Mouse (Mus musculus): Measurements from ENCODE around the gene Catsper4. TPM values are rescaled to one million over a fixed set of nuclear protein-coding genes. Genes with fewer than 3 reads are reported as not detected.

Catsper4 gene
- polyA plus RNA-seq, 1 experiment from 2014 or later: 0.11 TPM

DNA sequence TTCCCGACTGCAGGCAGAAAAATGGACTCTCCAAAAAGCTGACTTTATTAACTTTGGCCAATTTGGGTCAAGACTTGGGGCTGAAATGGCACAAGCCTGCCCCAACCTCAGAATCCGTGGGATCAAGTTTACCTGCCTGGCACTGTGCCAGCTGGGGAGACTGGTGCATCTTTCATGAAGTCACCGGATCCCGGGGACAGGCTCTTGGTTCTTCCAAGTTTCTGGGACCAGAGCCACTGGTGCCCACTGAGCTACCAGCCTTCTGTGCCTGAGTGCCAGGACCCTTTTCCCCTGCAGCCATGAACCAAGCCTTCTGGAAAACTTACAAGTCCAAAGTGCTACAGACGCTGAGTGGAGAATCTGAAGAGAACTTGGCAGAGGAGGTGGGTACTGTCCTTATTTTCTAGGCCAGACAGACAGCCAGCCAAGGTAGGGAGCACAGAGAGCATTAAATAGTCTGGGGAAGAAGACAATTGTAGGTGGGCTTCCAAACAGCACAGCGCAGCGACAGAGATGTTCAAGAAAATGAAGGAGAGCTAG, 19.6 kb upstream of the Catsper4 start, which contains the start of gene Gm30191:
Gene Gm30191 (plus strand): TSS at position 217 of the 540 bp plus-strand sequence.
- WGBS: 61% methylated on average over 7 of the region's 7 CpGs
- DNase-seq (ENCODE audit: low spot score) (no peak), ATAC-seq (ENCODE audit: low FRiP score, low TSS enrichment) (no peak)
- no peak within 1 kb of the TSS for H3K9ac ChIP-seq (ENCODE audit: low read length)
- TF ChIP-seq EP300 (optimal IDR thresholded peaks at IDR 0.05): no peak
- TF ChIP-seq CTCF (IDR thresholded peaks at IDR 0.05; ENCODE audit: low read depth): no peak
- H3K9me3 ChIP-seq (ENCODE audit: control insufficient read depth, low read length): no peaks in the 10 kb centered on the region
- no peak within 1 kb of the TSS for H3K27ac ChIP-seq (replicated peaks)
- no peaks in the 10 kb centered on the region for H3K36me3 ChIP-seq (ENCODE audit: control insufficient read depth, insufficient read depth, low read length)
- H3K4me2 ChIP-seq (replicated peaks; ENCODE audit: low read depth): peak within 1 kb of the TSS; percentile 96
- peaks cover 5% of the 10 kb centered on the region; the same call in 1 of the 2 replicates for H3K4me1 ChIP-seq (replicated peaks; ENCODE audit: control insufficient read depth, insufficient read depth)
- H3K27me3 ChIP-seq (ENCODE audit: control insufficient read depth, insufficient read depth, low read length): peaks cover 6% of the 10 kb centered on the region; the same call in 1 of the 2 replicates
- peak within 1 kb of the TSS; percentile 75; the same call in 1 of the 2 replicates for H3K4me3 ChIP-seq (ENCODE audit: low read depth, low read length)

- WGBS: 49% methylated on average over 4 of the region's 4 CpGs
- DNase-seq (ENCODE audit: low spot score): no peak
- ATAC-seq (ENCODE audit: low FRiP score, low TSS enrichment): no peak
- H3K27ac ChIP-seq (replicated peaks): no peak overlapping the region
- H3K4me1 ChIP-seq (replicated peaks; ENCODE audit: control insufficient read depth, insufficient read depth): peaks cover 5% of the 10 kb centered on the region; the same call in 1 of the 2 replicates
- H3K9me3 ChIP-seq (ENCODE audit: control insufficient read depth, low read length): no peaks in the 10 kb centered on the region
- H3K9ac ChIP-seq (ENCODE audit: low read length): no peak overlapping the region
- peaks cover 4% of the 10 kb centered on the region; the same call in 1 of the 2 replicates for H3K27me3 ChIP-seq (ENCODE audit: control insufficient read depth, insufficient read depth, low read length)
- no peak overlapping the region for H3K4me2 ChIP-seq (replicated peaks; ENCODE audit: low read depth)
- no peaks in the 10 kb centered on the region for H3K36me3 ChIP-seq (ENCODE audit: control insufficient read depth, insufficient read depth, low read length)
- TF ChIP-seq CTCF (IDR thresholded peaks at IDR 0.05; ENCODE audit: low read depth) (no peak), EP300 (optimal IDR thresholded peaks at IDR 0.05) (no peak)
- no peak overlapping the region for H3K4me3 ChIP-seq (ENCODE audit: low read depth, low read length)
Observed at GRCm38 (mm10) chr4:134246256-134246655, 19.1 kb upstream of the Catsper4 start.

DNA sequence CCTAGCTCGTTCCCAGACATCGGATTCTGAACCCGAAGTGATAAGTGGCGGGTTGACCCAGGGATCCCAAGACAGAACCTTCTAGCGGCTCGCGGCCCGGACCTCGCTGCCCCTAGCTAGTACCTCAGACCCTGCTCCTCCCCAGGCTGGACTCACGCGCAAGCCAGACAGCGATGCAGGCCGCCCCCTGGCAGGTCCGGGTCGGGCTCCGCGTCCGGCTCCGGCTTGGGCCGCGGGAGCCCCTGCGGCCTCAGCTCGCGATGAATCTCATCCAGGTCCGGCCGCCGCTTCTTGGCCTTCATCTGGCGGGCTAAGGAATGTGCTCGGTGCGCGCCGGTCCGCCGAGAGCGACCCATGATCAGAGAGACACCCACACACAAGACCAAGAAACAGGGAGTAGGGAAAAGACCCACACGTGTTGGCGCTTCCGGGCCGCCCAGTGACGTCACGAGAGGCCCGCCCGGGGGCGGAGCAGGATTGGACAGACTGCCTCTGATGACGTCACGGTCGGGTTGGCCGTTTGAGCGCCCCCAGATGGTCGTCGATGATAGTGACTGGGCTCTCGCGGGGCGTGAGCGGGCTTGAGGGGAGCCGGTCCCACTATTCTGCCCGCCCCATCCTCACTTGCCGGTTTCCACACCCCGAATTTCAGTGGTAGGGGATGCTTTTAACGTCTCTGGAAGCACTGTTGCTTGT, 18.1 kb upstream of the Catsper4 start, which contains the start of gene Zfp593:
Gene Zfp593 (minus strand): TSS at position 445 of the 696 bp plus-strand sequence.
- H3K36me3 ChIP-seq (ENCODE audit: control insufficient read depth, insufficient read depth, low read length): no peaks in the 10 kb centered on the region
- under 1% methylated on average over 60 of the region's 60 CpGs for WGBS
- peaks cover 3% of the 10 kb centered on the region; the same call in 1 of the 2 replicates for H3K4me1 ChIP-seq (replicated peaks; ENCODE audit: control insufficient read depth, insufficient read depth)
- DNase-seq (ENCODE audit: low spot score) (peak; percentile 96), ATAC-seq (ENCODE audit: low FRiP score, low TSS enrichment) (peak; percentile 81)
- H3K27ac ChIP-seq (replicated peaks): 0 out of 2 replicates have a peak within 1 kb of the TSS, but pooled peaks have one; percentile 18
- H3K9me3 ChIP-seq (ENCODE audit: control insufficient read depth, low read length): no peaks in the 10 kb centered on the region
- peak within 1 kb of the TSS; percentile 80 for H3K9ac ChIP-seq (ENCODE audit: low read length)
- no peaks in the 10 kb centered on the region; the same call in 1 of the 2 replicates for H3K27me3 ChIP-seq (ENCODE audit: control insufficient read depth, insufficient read depth, low read length)
- peak within 1 kb of the TSS; percentile 96 for H3K4me2 ChIP-seq (replicated peaks; ENCODE audit: low read depth)
- peak within 1 kb of the TSS; percentile 75 for H3K4me3 ChIP-seq (ENCODE audit: low read depth, low read length)
- TF ChIP-seq CTCF (IDR thresholded peaks at IDR 0.05; ENCODE audit: low read depth): peak; percentile 88
- TF ChIP-seq EP300 (optimal IDR thresholded peaks at IDR 0.05): no peak

DNA sequence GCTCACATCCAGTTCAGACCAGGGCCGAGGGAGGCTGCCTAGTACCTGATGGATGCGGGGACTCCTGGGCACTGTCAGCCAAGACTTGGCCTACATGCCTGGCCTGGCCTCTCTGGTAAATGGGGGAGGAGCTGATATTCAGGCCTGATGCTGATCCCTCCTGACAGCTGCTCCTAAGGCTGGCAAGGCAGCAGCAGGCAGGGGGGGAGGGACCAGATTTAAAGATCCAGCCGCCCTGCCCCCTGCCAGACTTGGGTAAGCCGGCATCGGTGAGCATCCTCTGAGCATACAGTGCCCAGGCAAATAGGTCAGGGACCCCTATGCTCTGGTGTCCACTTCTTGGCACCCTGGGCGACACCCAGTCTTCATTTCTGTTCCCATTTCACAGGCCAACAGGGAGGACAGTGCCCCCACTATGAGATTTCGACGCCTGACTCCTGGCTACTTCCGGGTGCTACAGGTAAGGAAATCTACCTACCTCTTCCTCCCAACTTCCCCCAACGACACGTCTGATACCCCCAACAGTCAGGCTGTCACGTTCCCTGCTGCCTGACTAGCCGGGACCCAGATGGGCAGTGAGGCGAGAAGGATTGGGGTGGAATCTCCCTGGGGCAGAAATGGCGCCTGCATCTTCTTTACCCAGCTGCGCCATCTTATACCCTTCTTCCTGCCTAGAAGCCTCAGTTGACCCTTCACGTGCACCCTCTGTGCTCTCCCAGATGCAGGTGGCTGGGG, 16.5 kb upstream of the Catsper4 start, which contains the start of gene E130218I03Rik:
Gene E130218I03Rik (plus strand): TSS at position 147 of the 735 bp plus-strand sequence.
- ATAC-seq (ENCODE audit: low FRiP score, low TSS enrichment): no peak
- Histone ChIP-seq H3K4me1 (replicated peaks; ENCODE audit: control insufficient read depth, insufficient read depth) (peaks cover 3% of the 10 kb centered on the region; the same call in 1 of the 2 replicates), H3K4me3 (ENCODE audit: low read depth, low read length) (no peak within 1 kb of the TSS), H3K9ac (ENCODE audit: low read length) (no peak within 1 kb of the TSS), H3K27me3 (ENCODE audit: control insufficient read depth, insufficient read depth, low read length) (no peaks in the 10 kb centered on the region), H3K4me2 (replicated peaks; ENCODE audit: low read depth) (peak within 1 kb of the TSS; percentile 96; the same call in 1 of the 2 replicates), H3K9me3 (ENCODE audit: control insufficient read depth, low read length) (no peaks in the 10 kb centered on the region), H3K27ac (replicated peaks) (no peak within 1 kb of the TSS), H3K36me3 (ENCODE audit: control insufficient read depth, insufficient read depth, low read length) (no peaks in the 10 kb centered on the region)
- TF ChIP-seq EP300 (optimal IDR thresholded peaks at IDR 0.05) (no peak), CTCF (IDR thresholded peaks at IDR 0.05; ENCODE audit: low read depth) (no peak)
- WGBS: 94% methylated on average over 17 of the region's 17 CpGs
- DNase-seq (ENCODE audit: low spot score): no peak

DNA sequence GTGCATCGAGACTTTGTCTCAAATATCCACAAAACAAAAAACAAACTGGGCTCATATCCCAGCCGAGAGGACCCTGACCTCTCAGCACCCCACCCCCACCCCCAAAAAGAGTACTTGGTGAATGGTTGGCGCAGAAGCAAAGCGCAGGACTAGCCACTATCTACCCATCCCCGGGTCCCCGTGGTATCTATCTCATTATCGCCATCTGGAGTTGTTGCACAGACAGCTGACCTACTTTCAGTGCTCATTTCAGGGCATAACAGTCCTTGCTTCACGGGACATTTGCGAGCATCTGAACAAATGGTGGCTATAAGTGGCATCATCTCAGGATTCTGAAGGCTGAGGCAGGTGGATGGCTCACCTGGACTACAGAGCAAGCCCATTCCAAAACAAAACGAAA, 11.5 kb upstream of the Catsper4 start:
- ATAC-seq (ENCODE audit: low FRiP score, low TSS enrichment) (0 out of 2 replicates have a peak, but pooled peaks have one; percentile 0), DNase-seq (ENCODE audit: low spot score) (no peak)
- 11% methylated on average over 10 of the region's 10 CpGs for WGBS
- H3K36me3 ChIP-seq (ENCODE audit: control insufficient read depth, insufficient read depth, low read length): no peaks in the 10 kb centered on the region
- peak overlapping the region; percentile 50 for H3K4me2 ChIP-seq (replicated peaks; ENCODE audit: low read depth)
- H3K4me3 ChIP-seq (ENCODE audit: low read depth, low read length): peak overlapping the region; percentile 46
- H3K4me1 ChIP-seq (replicated peaks; ENCODE audit: control insufficient read depth, insufficient read depth): no peaks in the 10 kb centered on the region
- no peak overlapping the region for H3K9ac ChIP-seq (ENCODE audit: low read length)
- no peaks in the 10 kb centered on the region for H3K27me3 ChIP-seq (ENCODE audit: control insufficient read depth, insufficient read depth, low read length)
- H3K9me3 ChIP-seq (ENCODE audit: control insufficient read depth, low read length): no peaks in the 10 kb centered on the region
- TF ChIP-seq EP300 (optimal IDR thresholded peaks at IDR 0.05) (no peak), CTCF (IDR thresholded peaks at IDR 0.05; ENCODE audit: low read depth) (0 out of 2 replicates have a peak, but pooled peaks have one; percentile 1)
- H3K27ac ChIP-seq (replicated peaks): no peak overlapping the region

Measured in stomach, postnatal 0 days (tissue).